Mouse (Mus musculus) liver, embryonic 14.5 days (tissue): ENCODE results near the gene Bclaf1. TPM values are rescaled to one million over a fixed set of nuclear protein-coding genes. Genes with fewer than 3 reads are reported as not detected.

Source experiments
- ATAC-seq: fragments of 200-750 bp; cut with Nextera tagmentation; 2 replicates; pipeline ENCODE4 v1.8.0; 2017; ENCODE audit warnings: moderate number of reproducible peaks, mild to moderate bottlenecking, moderate library complexity; ENCODE audit not compliant: insufficient read depth
- DNase-seq, 3 experiments: peaks; one replicate each; pipeline ENCODE4 v3.0.0-alpha.2; 2012 to 2013; ENCODE audit warnings: low read depth in 3 of 3, low spot score in 3 of 3
- H3K27ac ChIP-seq: fragments of 300-500 bp; sonication (generic); 2 replicates; pipeline ENCODE4 v1.5.1; 2014; ENCODE audit warnings: moderate library complexity, mild to moderate bottlenecking, control low read depth, inconsistent platforms
- H3K27me3 ChIP-seq: fragments of 300-500 bp; sonication (generic); 2 replicates; pipeline ENCODE4 v1.6.1; 2014; ENCODE audit warnings: mild to moderate bottlenecking, low read length, moderate library complexity; ENCODE audit not compliant: control insufficient read depth, insufficient read depth
- H3K36me3 ChIP-seq: fragments of 300-500 bp; sonication (generic); replicated peaks from 2 replicates; pipeline ENCODE4 v1.6.1; 2014; ENCODE audit warnings: low read depth; ENCODE audit not compliant: control insufficient read depth, insufficient read depth
- H3K4me1 ChIP-seq, 2 experiments: fragments of 200-500 bp in 1 of 2; fragments of 300-500 bp in 1 of 2; sonication (generic) in 1 of 2; replicated peaks; 2 replicates each; pipeline ENCODE4 v1.6.1; 2012 to 2014; ENCODE audit warnings: antibody characterized with exemption in 1 of 2, inconsistent platforms in 1 of 2, low read length in 1 of 2; ENCODE audit not compliant: control insufficient read depth in 2 of 2, insufficient read depth in 2 of 2
- H3K4me2 ChIP-seq: fragments of 300-500 bp; sonication (generic); 2 replicates; pipeline ENCODE4 v1.6.1; 2014; ENCODE audit warnings: low read depth, mild to moderate bottlenecking, control low read depth, moderate library complexity
- H3K4me3 ChIP-seq, 2 experiments: fragments of 200-500 bp in 1 of 2; fragments of 300-500 bp in 1 of 2; sonication (generic) in 1 of 2; 2 replicates each; pipeline ENCODE4 v1.5.1; 2012 to 2014; ENCODE audit warnings: low read depth in 2 of 2, low read length in 2 of 2, mild to moderate bottlenecking in 2 of 2, control low read depth in 1 of 2, inconsistent platforms in 1 of 2, moderate library complexity in 1 of 2; ENCODE audit not compliant: insufficient read depth in 1 of 2
- H3K9ac ChIP-seq: fragments of 300-500 bp; sonication (generic); replicated peaks from 2 replicates; pipeline ENCODE4 v1.6.1; 2014; ENCODE audit warnings: mild to moderate bottlenecking, control low read depth, moderate library complexity
- H3K9me3 ChIP-seq: fragments of 300-500 bp; sonication (generic); 2 replicates; pipeline ENCODE4 v1.6.1; 2016; ENCODE audit warnings: low read length, mixed read lengths; ENCODE audit not compliant: control insufficient read depth
- CTCF ChIP-seq: IDR thresholded peaks from 2 replicates; pipeline ENCODE4 v1.5.1; 2016; ENCODE audit warnings: antibody characterized with exemption, low read depth, control low read depth
- EP300 ChIP-seq: IDR thresholded peaks from 2 replicates; pipeline ENCODE4 v1.6.1; 2016; ENCODE audit warnings: antibody characterized with exemption, low read depth
- WGBS: fragments of 180-500 bp; shearing (Covaris S2); extraction: QIAGEN DNeasy Blood & Tissue Kit; methylation state at CpG from one replicate; pipeline ENCODE4 v1.1.7; 2014; ENCODE audit not compliant: insufficient replicate concordance; 5-methylcytosine and 5-hydroxymethylcytosine counted together
- polyA plus RNA-seq, 2 experiments: library from polyadenylated mRNA; depleted of rRNA in 1 of 2; stranded (reverse) in 1 of 2; unstranded in 1 of 2; fragments of >200 nt; fragmentation: Nextera tagmentation in 1 of 2; extraction: Ambion mirVana in 1 of 2; gene quantifications; 2 replicates each; pipeline versions ENCODE4 v1.2.1 to v1.2.3; 2012 to 2014

Bclaf1 gene
- polyA plus RNA-seq, 2 experiments: 35.3 to 46.1 TPM

GRCm38 (mm10) chr10:20345736-20346135, 33.5 kb downstream of the Bclaf1 start:
- Histone ChIP-seq H3K36me3 (peaks cover 38% of the 10 kb centered on the region), H3K4me2 (no peak overlapping the region), H3K4me3 (no peak overlapping the region), H3K27me3 (no peaks in the 10 kb centered on the region), H3K27ac (no peak overlapping the region), H3K9ac (no peak overlapping the region), H3K4me1 (peaks cover 2 to 12% of the 10 kb centered on the region in 2 experiments; a peak in 3 of 4 replicates), H3K9me3 (no peaks in the 10 kb centered on the region)
- 63% methylated on average over 1 of the region's 1 CpGs for WGBS
- DNase-seq (no peak), ATAC-seq (no peak)
- TF ChIP-seq CTCF (no peak), EP300 (no peak)

GRCm38 (mm10) chr10:20347285-20348214, 35.3 kb downstream of the Bclaf1 start, which contains the start of gene Mtfr2:
Mtfr2 (plus strand) TSS chr10:20347770.
- Histone ChIP-seq H3K27ac (peak within 1 kb of the TSS; percentile 73), H3K4me3 (peak within 1 kb of the TSS; percentile 72 to 91), H3K9me3 (no peaks in the 10 kb centered on the region), H3K27me3 (no peaks in the 10 kb centered on the region), H3K9ac (peak within 1 kb of the TSS; percentile 77), H3K36me3 (peaks cover 40% of the 10 kb centered on the region), H3K4me2 (peak within 1 kb of the TSS; percentile 84), H3K4me1 (peaks cover 2 to 12% of the 10 kb centered on the region in 2 experiments; a peak in 3 of 4 replicates)
- peak; percentile 95 for ATAC-seq
- peak; percentile 92 to 93 (median 92) for DNase-seq
- 1% methylated on average over 57 of the region's 58 CpGs for WGBS
- TF ChIP-seq EP300 (0 out of 2 replicates have a peak, but pooled peaks have one; percentile 8), CTCF (no peak)

- 41% methylated on average over 2 of the region's 2 CpGs for WGBS
- peak overlapping the region; percentile 82 for H3K4me2 ChIP-seq
- peaks cover 2 to 12% of the 10 kb centered on the region in 2 experiments; a peak in 3 of 4 replicates for H3K4me1 ChIP-seq
- H3K9ac ChIP-seq: peak overlapping the region; percentile 77
- no peak for ATAC-seq
- H3K9me3 ChIP-seq: no peaks in the 10 kb centered on the region
- TF ChIP-seq EP300 (no peak), CTCF (no peak)
- H3K27ac ChIP-seq: no peak overlapping the region
- H3K36me3 ChIP-seq: peaks cover 32% of the 10 kb centered on the region
- peak in 1 of 3 experiments; percentile 13 for DNase-seq
- H3K27me3 ChIP-seq: no peaks in the 10 kb centered on the region
- peak overlapping the region; percentile 72 to 91 for H3K4me3 ChIP-seq
These were observed 36.6 kb downstream of the Bclaf1 start for GRCm38 (mm10) chr10:20348894-20349293.

- no peak overlapping the region for H3K4me3 ChIP-seq
- no peaks in the 10 kb centered on the region for H3K9me3 ChIP-seq
- H3K27ac ChIP-seq: no peak overlapping the region
- no peak overlapping the region for H3K9ac ChIP-seq
- no peak for ATAC-seq
- no peaks in the 10 kb centered on the region for H3K4me1 ChIP-seq
- TF ChIP-seq EP300 (no peak), CTCF (peak; percentile 60)
- peaks cover 30% of the 10 kb centered on the region for H3K36me3 ChIP-seq
- no peak overlapping the region for H3K4me2 ChIP-seq
- WGBS: 59% methylated on average over 10 of the region's 10 CpGs
- peak in 1 of 3 experiments; percentile 10 for DNase-seq
- no peaks in the 10 kb centered on the region for H3K27me3 ChIP-seq
These were observed 49.5 kb downstream of the Bclaf1 start for GRCm38 (mm10) chr10:20361542-20362449.
